Mouse (Mus musculus) left cerebral cortex, postnatal 14 days (tissue): ENCODE measurements around the gene Zswim5. TPM values are rescaled to one million over a fixed set of nuclear protein-coding genes. Genes with fewer than 3 reads are reported as not detected.
"Not testable (repeated sequence)": the region's sequence is repeated elsewhere in the genome, so short reads cannot be mapped to it uniquely, and the experiment has no call there.

Experiments used
- DNase-seq, 2 experiments: peaks; one replicate each; pipeline ENCODE4 v3.0.0; 2021 to 2022; ENCODE audit warnings: low spot score in 2 of 2, mixed read lengths in 1 of 2
- intact Hi-C: fragments of 180-260 bp; cut with DNase I; formaldehyde crosslinking; loops from one replicate; pipeline ENCODE4 v1.15.1; 2025
- long read RNA-seq, 2 experiments: library from polyadenylated mRNA; stranded (forward); transcript quantifications; one replicate each; pipeline ENCODE4 v2.0.0; 2021
- total RNA-seq, 2 experiments: library from RNA; stranded (reverse); gene quantifications; 2 replicates each; pipeline ENCODE4 v1.2.3; 2021

Zswim5 gene
- 1 to 10 TPM; 7.2 to 9.0 TPM for total RNA-seq
- long read RNA-seq, experiment 1, full-length matches to known transcripts, result 1 of 5 reads
- long read RNA-seq, experiment 1, partial matches to known transcripts, result 3 of 5 reads
- long read RNA-seq, experiment 1, other reads (novel, unspliced or antisense), result 1 of 5 reads
- long read RNA-seq, experiment 2, result 0 reads

DNA sequence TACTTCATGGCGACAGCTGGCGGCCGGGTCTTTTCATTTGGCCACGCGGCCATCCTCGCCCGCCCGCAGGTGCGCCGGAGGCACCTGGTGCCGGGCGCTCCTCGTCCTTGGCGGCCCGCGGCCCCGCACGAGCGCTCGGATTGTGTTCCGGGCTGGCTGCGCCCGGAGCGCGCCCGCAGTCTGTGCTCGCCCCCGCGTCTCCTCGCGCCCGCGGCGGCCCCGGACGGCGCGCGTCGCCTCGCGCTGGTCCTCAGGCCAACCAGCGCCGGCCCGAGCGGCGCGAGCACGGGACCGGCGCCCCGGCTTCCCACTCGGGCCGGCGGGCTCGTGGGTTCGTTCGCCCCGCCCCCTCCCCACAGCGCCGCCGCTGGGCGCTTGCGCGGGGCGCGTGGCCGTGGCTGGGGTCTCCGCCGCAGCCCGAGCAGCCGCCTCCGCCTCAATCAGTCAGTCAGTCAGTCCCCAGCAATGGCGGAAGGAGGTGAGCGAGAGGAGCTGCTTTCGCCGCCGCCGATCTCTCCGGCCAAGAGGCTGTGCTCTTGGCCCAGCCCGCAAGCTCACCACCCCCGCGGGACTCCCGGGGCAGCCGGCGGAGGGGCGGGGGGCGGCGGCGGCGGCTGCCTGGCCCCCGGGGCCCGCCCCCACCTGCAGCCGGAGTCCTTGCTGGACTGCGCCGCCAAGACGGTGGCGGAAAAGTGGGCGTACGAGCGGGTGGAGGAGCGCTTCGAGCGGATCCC, at the start of gene Zswim5:
Zswim5 (plus strand) TSS at position 382 of the 734 bp plus-strand sequence.
- intact Hi-C loops, result loop anchor here (5.0 kb wide), 2 partner anchors 50 to 110 kb away; no protein-coding TSS in a partner anchor
- DNase-seq, result peak; percentile 66 to 73

DNA sequence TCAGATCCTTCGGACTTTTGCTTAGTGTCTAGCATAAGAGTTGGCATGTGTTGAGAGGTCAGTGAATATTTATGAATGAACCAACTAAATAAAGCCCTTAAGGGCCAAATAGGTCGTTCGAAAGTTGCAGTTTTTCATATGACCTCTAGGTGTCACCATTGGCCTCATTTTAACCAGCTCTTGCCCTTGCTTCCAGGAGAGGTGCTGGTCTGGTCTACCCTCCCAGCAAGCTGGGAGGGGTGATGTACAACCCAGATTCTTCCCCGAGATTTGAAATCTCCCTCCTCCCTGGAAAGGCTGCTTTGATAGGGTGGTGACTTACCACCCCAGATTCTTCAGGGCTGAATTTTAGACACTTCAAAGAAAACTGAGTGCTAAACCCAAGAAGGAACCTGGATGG, 49.4 kb upstream of the Zswim5 start:
- intact Hi-C loops, result loop anchor here (1.0 to 5.0 kb wide), 2 partner anchors 49 to 163 kb away; partner anchors contain the start of gene Zswim5
- peak; percentile 20 to 60 for DNase-seq

DNA sequence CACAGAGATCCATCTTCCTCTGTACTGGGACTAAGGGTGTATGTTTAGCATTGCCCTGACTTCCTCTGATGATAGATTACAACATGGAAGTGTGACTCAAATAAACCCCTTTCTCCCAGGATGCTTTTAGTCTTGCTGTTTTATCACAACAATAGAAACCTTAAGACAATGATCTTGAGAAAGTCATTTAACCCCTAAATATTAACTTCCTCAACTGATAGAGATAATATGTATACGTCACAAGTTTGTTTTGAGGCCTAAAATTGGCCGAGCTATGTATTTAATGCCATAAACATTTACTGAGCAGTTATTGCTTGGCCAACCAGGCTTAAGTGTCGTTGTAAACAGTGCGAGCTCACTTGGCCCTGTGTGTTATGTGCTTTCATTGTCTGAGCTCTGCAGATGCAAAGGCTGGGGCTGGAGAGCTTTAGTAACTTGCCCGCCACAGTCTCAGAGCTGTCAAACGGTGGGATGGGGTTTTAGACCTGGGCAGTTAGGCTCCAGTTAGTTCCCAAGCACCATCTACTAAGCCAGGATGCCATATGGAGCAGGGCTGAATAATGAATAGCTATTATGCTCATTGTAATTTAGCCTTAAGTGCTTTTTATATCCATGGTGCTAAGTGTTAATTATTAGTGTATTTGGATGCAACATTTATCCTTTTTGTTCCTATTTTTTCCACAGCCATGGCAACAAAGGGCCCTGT, 47.7 kb upstream of the Zswim5 start:
- intact Hi-C loops, result loop anchor here (5.0 kb wide), 1 partner anchor 48 kb away; the partner anchor contains the start of gene Zswim5
- DNase-seq, result no peak

DNA sequence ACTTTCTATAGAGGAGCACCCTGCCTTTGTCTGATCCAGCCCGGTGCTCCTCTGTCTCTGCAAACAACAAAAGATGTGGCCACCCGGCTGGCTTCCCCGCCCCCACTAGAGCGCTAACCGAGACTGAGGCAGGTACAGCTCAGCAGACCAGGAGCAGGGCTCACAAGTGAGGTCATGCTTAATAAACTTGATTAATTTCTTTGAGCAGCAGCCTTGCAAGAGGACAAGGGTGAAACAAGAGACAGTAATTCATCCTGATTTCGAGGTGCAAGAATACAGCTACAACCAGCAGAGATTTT, 47.2 kb upstream of the Zswim5 start:
- no peak for DNase-seq
- intact Hi-C loops, result no loop called here

DNA sequence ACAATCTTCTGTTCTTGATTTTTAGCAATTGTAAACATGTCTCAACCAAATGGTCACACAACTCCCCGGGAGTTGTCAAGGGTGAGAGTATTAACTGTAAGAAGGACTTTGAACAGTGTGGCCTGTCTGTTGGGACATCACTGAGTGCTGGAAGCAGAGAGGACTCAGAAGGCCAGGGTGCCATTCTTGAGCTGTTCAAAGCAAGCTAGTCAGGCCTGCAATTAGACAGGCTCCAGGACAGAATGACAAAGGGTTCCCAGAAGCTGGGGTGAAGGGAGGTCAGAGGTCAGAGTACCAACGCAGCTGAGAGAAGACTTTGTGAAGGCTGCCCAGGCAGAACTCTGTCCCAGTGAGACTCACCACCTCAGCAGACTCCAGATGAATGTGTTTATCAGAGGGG, 38.2 kb upstream of the Zswim5 start:
- intact Hi-C loops, result no loop called here
- no peak for DNase-seq

DNA sequence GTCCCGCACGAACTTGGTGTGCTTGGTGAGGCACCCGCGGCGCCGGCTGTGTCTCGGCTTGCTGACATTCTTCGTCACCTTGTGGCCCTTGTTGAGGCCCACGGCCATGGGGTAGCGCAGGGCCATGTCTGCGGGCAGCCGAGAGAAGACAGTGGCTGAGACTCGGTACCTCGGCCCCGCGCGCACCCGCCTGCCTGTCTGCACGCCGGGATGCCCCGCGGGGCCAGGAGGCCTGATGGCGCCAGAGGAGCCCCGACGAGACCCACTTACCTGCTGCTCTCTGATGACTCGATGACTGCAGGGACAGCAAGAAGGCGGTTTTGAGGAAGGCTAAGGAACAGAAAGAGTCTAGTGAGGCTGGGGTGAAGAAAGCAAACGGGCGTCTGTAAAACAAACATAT, 37.1 kb upstream of the Zswim5 start:
- intact Hi-C loops, result not testable (repeated sequence)

DNA sequence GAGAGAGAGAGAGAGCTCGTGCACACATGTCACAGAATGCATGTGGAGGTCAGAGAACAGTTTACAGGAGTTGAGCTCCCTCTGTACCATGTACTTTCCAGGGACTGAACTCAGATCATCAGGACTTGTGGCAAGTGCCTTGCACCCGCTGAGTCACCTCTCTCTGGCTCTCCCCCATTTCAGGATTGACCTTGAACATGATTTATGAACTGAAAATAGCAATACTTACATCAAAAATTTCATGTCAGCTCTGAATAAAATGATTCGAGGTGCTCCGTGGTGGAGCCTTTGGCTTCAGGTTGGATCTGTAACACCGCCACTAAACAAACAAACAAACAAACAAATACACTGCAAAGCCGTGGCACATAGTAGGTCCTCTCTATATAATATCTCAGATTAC, 36.3 kb upstream of the Zswim5 start:
- intact Hi-C loops, result no loop called here
- no peak for DNase-seq

More for the DNA sequence above, 37.1 kb upstream of the Zswim5 start:
- DNase-seq, result not testable (repeated sequence)

DNA sequence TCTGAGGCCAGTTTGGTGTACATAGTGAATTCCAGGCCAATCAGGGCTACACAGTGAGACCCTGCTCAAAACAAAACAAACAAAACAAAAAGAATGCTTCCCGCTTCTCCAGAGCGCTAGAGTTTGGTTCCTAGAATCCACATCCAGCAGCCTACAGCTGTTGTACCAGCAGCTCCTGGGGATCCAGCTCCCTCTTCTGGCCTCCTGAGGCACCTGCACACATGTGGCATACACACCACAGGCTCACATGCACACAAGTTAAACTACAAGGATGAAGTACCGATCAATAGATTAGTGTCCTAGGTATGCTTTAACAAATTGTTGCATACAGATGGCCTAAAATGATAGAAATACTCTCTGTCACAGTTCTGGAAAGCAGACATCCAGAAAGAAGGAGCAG, 32.9 kb upstream of the Zswim5 start:
- DNase-seq, result no peak
- intact Hi-C loops, result no loop called here

DNA sequence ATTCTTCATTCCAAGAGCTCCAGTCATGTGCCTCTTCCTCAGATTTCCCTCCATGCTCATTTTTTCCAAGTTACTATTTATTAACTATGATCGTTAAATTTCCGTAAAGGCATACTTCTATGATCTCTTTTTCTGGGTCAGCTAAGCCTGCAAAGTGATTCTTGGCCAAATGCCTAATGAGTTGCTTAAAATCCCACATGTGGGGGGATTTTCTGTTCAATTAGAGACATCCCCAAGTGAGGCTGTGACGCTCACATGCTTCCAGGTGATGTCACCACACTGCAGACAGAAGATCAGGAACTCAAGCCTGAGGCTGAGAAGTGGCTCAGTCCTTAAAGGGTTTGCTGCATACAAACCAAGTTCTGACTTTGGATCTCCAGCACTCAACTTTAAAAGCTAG, 27.3 kb upstream of the Zswim5 start:
- intact Hi-C loops, result no loop called here
- no peak for DNase-seq

DNA sequence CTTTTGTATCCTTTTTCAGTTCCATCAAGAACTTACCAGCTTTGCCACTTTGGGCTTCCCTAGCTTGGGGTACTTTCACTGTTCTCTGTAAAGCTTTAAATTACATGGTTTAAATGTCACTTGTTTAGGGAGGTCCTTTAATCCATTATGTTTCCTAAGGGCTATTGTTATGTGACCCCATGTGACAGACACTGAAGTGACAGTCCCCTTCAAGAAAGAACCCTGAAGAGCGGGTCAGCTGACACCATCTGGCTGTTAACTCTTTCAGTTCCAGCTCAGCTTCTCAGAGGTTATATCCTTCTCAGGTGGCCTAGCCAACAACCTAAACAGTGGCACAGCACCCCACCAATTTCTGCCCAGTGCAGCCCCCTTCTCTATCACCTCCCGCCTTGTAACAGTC, 22.9 kb upstream of the Zswim5 start:
- intact Hi-C loops, result no loop called here

DNA sequence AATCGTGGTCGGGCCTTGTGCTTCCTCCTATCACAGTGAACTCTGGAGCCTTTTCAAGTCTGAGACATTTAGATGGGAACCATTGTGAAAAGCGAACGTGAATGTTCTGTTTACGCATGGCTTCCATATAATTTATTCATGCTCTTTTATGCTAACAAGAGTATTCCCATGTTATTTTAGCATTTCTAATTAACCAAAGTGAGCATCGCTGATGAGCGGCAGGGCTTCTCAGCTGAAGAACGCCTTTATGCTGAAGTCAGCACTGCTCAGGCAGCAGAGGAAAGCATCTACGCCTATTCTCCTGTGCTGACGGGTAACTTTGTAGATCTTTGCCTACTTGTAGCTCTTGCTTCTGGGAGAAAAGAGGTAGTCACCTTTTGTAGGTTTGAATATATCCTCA, 20.0 kb upstream of the Zswim5 start:
- no peak for DNase-seq
- intact Hi-C loops, result no loop called here

More for the DNA sequence above, 22.9 kb upstream of the Zswim5 start:
- DNase-seq, result no peak

DNA sequence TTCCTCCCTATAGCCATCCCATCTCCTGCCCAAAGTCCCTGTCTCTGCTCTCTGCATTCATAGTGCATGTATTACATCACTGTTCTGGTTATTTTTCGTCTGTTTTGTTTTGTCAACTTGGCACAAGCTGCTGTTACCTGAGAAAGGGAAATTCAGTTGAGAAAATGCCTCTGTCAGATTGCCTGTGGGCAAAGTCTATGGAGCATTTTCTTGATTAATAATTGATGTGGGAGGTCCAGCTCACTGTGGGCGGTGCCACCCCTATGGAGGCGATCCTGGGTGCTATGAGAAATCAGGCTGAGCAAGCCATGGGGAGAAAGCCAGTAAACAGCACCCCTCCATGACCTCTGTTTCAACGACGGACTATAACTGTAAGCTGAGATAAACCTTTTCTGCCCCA, 17.5 kb upstream of the Zswim5 start:
- DNase-seq, result no peak
- intact Hi-C loops, result no loop called here

DNA sequence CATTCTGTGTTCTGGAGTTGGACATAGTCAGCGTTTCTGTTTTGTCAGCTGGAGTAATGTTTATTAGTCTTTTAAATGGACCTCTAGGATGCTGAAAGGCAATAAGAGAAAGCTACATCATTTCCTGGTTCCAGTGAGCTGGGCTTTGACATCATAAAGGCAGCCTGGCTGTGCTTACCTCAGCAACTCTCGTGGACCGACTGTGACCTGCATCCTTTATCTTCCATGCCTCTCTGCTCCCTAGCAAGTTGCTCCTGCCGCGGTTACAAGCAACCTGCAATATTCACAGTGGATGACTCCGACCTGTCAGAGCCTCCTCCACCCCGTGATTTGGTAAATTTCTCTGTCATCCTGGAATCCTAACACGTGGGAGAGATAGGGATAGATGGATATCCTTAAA, 15.2 kb upstream of the Zswim5 start:
- DNase-seq, result no peak
- intact Hi-C loops, result no loop called here

DNA sequence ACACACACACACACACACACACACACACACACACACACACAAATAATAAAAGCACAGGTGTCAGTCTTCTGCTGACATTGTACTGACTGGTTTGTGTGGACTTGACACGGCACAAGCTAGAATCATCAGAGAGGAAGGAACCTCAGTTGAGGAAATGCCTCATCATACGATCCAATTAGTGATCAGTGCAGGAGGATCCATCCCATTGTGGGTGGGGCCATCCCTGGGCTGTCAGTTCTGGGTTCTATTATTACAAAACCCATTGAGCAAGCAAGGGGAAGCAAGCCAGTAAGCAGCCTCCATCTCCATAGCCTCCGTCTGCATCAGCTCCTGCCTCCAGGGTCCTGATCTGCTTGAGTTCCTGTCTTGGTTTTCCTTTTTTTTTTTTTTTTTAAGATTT, 7.3 kb upstream of the Zswim5 start:
- DNase-seq, result no peak
- intact Hi-C loops, result no loop called here

DNA sequence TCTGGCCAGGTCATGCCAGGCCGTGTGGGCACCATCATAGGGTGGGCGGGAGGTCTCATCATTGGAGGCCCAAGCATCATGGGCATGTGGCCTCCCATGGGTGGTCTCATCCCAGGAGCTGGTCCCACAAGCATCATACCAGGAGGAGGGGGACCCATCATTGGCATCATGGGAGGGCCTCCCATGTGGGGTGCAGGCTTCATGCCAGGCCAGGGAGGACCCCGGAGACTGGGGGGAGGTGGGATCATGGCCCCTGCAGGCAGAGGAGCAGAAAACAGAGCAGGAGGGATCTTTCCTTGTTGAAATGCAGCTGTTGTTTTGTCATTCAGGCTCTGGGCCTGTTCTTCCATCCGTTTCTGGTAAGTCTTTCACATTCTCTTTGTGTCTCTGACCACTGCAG, 2.6 kb upstream of the Zswim5 start:
- intact Hi-C loops, result no loop called here
- DNase-seq, result no peak

DNA sequence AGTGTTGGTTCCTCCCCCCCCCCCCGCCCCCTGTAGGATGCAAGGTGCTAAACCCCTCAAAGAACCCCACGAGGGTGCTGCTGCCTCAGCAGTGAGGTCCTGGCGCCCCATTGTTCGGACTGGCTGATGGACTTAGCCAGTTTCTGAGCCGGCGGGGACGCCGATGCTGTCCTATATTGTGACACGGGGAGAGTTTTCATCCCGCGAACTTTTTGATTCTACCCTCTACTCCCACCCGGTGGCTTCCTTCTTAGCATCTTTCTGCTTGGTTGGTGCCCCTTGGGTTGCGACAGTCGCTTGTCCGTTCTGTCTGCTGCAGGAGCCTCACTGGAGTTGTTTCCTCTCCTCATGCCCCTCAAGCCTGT, 564 bp upstream of the Zswim5 start:
- peak; percentile 35 to 44 for DNase-seq
- intact Hi-C loops, result loop anchor here (5.0 kb wide), 2 partner anchors 49 to 111 kb away; no protein-coding TSS in a partner anchor

DNA sequence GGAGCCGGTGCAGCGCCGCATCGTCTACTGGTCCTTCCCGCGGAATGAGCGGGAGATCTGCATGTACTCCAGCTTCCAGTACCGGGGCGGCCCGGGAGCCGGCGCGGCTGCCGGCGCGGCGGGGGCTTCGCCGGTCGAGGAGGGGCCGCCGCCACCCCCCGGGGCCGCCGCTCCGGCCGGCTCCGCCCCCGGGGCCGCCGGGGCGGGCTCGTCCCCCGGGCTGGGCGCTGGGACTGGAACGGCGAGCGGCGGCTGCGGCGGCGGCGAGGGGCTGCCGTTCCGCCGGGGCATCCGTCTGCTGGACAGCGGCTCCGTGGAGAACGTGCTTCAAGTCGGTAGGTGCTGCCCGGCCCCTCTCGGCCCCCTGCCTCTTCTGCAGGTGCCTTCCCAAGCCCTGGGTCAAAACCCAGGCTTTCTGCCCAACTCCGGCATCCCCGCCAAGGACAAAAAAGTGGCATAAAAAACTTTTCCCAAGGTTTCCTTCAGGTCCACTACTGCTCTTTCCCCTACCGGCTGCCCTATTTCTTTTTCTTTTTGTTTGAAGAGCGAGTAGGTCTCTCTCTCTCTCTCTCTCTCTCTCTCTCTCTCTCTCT, 649 bp downstream of the Zswim5 start:
- peak; percentile 8 to 13 for DNase-seq
- intact Hi-C loops, result loop anchor here (5.0 kb wide), 2 partner anchors 51 to 109 kb away; no protein-coding TSS in a partner anchor

DNA sequence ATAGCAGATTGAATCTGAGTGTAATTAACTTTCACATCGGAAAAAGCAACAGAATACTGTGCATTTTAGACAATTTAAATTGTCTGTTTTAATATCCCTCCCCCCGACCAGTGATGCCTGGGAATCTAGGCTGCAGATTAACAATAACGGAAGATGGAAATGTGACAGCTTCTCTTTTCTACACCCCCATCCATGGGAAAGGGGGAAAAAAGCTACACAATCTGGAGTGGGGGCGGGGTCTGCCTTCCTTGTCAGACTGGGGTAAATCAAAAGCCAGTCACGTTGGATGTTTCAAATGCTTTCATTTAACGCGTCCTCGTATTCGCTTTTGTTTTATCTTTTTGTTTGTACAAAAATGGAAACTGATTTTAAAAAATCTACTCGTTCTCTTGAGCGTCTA, 1.3 kb downstream of the Zswim5 start:
- intact Hi-C loops, result loop anchor here (5.0 kb wide), 2 partner anchors 51 to 109 kb away; no protein-coding TSS in a partner anchor
- DNase-seq, result peak; percentile 22 to 49

DNA sequence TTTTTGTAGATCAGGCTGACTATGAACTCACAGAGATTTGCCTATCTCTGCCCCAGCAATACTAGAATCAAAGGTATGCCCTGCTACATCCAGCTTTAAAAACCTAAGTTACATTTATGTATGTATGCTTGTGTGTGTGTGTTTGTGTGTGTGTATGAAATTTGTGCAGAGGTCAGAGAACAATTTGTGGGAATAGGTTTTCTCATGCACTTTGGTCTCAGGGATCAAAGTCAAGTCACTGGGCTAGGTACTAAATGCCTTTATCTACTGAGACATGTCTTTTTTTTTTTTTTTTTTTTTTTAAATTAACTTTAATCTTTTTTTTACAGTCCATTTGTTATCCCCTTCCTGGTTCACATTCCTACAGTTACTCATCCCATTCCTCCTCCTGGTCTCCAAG, 5.5 kb downstream of the Zswim5 start:
- intact Hi-C loops, result no loop called here

More for the DNA sequence above, 5.5 kb downstream of the Zswim5 start:
- no peak for DNase-seq
